ENCODE assay signal across 8 mouse cellular contexts in genomic region chr7:127243361-127243867, GRCm38 (mm10). TPM values are rescaled to one million over a fixed set of nuclear protein-coding genes. Genes with fewer than 3 reads are reported as not detected.
DNase-seq lines count a peak whose midpoint lies in the region; ATAC-seq and TF ChIP-seq lines count a peak whose summit lies in the region.

No protein-coding gene starts in this region.

- H3K4me3 ChIP-seq in heart, adult 2 months: no peak overlapping the region
- H3K4me3 ChIP-seq in CH12.LX (replicated peaks in 1 of 3; ENCODE audit: low read depth in 2 of 3, low read length in 2 of 3, poor library complexity in 1 of 3) (peak overlapping the region; percentile 17 to 82 (median 52)), macrophage (ENCODE audit: inconsistent target) (peak overlapping the region; percentile 20; the same call in 1 of the 2 replicates)
- peak overlapping the region; percentile 85 for H3K4me3 ChIP-seq in forebrain, embryonic 15.5 days

- no peak for DNase-seq in heart, adult 2 months
- no peak for DNase-seq in heart, postnatal 25 days (ENCODE audit: low spot score)
- DNase-seq in CH12.LX (ENCODE audit: extremely low read depth): no peak
- DNase-seq in gastrocnemius, postnatal 4 days (ENCODE audit: low spot score in 2 of 2): no peak
- no peak for DNase-seq in kidney, adult 9 months
- DNase-seq in right cerebral cortex, postnatal 25 days: no peak

- TF ChIP-seq RAD21 in CH12.LX (IDR thresholded peaks at IDR 0.05; ENCODE audit: low read depth, low read length): no peak

- H3K27me3 ChIP-seq in heart, adult 2 months (ENCODE audit: control insufficient read depth, insufficient read depth, low read length): no peaks in the 10 kb centered on the region
- no peaks in the 10 kb centered on the region for H3K27me3 ChIP-seq in CH12.LX (replicated peaks)
- H3K27me3 ChIP-seq in forebrain, embryonic 15.5 days: no peaks in the 10 kb centered on the region

- peaks cover 3% of the 10 kb centered on the region for H3K9me3 ChIP-seq in CH12.LX (replicated peaks; ENCODE audit: low read length)
- no peaks in the 10 kb centered on the region for H3K9me3 ChIP-seq in forebrain, embryonic 15.5 days

- H3K4me2 ChIP-seq in CH12.LX (ENCODE audit: insufficient read depth, low read depth, poor library complexity, severe bottlenecking): peak overlapping the region; percentile 64; the same call in 1 of the 2 replicates
- H3K4me2 ChIP-seq in forebrain, embryonic 15.5 days (replicated peaks): peak overlapping the region; percentile 81

- H3K4me1 ChIP-seq in heart, adult 2 months (ENCODE audit: control insufficient read depth, insufficient read depth, low read length): peaks cover 8% of the 10 kb centered on the region
- H3K4me1 ChIP-seq in CH12.LX (ENCODE audit: control insufficient read depth in 1 of 2, insufficient read depth in 2 of 2): peaks cover 14 to 48% of the 10 kb centered on the region in 2 experiments
- peaks cover 29% of the 10 kb centered on the region for H3K4me1 ChIP-seq in forebrain, embryonic 15.5 days

- H3K27ac ChIP-seq in heart, adult 2 months: peak overlapping the region; percentile 97
- H3K27ac ChIP-seq in CH12.LX (ENCODE audit: insufficient read depth, low read depth) (peak overlapping the region; percentile 88), macrophage (no peak overlapping the region)
- H3K27ac ChIP-seq in forebrain, embryonic 15.5 days (replicated peaks): peak overlapping the region; percentile 91

- dilution Hi-C loops in CH12.LX (cut with MboI; ENCODE audit: extremely low pct_ligation_motif_present, extremely low pct_unique_long_range_greater_than_20kb, low sequenced_read_pairs): no loop called here

- no peaks in the 10 kb centered on the region; the same call in 1 of the 2 replicates for H3K36me3 ChIP-seq in heart, adult 2 months (ENCODE audit: control insufficient read depth, insufficient read depth, low read length)
- peaks cover 15 to 33% of the 10 kb centered on the region in 2 experiments for H3K36me3 ChIP-seq in CH12.LX (replicated peaks in 1 of 2; ENCODE audit: control insufficient read depth in 1 of 2, insufficient read depth in 1 of 2, low read length in 1 of 2)
- H3K36me3 ChIP-seq in forebrain, embryonic 15.5 days: peaks cover 17% of the 10 kb centered on the region
- H3K36me3 ChIP-seq in macrophage (ENCODE audit: inconsistent target): no peaks in the 10 kb centered on the region

- no peak for TF ChIP-seq CTCF in heart, adult 2 months (IDR thresholded peaks at IDR 0.05)
- TF ChIP-seq CTCF in CH12.LX (conservative IDR thresholded peaks at IDR 0.05 in 1 of 2, IDR thresholded peaks at IDR 0.05 in 1 of 2; ENCODE audit: low read depth in 2 of 2, low read length in 2 of 2): peak in 1 of 2 experiments; percentile 20; a peak in 1 of 4 replicates

- ATAC-seq in forebrain, embryonic 15.5 days (replicated peaks): no peak

- H3K9ac ChIP-seq in heart, adult 2 months (ENCODE audit: low read depth, low read length): peak overlapping the region; percentile 91
- H3K9ac ChIP-seq in CH12.LX (ENCODE audit: insufficient read depth, low read depth): peak overlapping the region; percentile 73; the same call in 1 of the 2 replicates
- peak overlapping the region; percentile 95 for H3K9ac ChIP-seq in forebrain, embryonic 15.5 days (replicated peaks)

- WGBS in heart, adult 2 months: 56% methylated on average over 2 of the region's 2 CpGs
- 36% methylated on average over 2 of the region's 2 CpGs for WGBS in forebrain, embryonic 15.5 days
- 70% methylated on average over 2 of the region's 2 CpGs for WGBS in macrophage (ENCODE audit: missing documents)

- intact Hi-C loops in heart, adult 2 months (cut with DNase I): no loop called here
- intact Hi-C loops in heart, postnatal 25 days (cut with DNase I): no loop called here

- H3K79me2 ChIP-seq in heart, adult 2 months (replicated peaks; ENCODE audit: control insufficient read depth, insufficient read depth, low read length): 0 out of 2 replicates have a peak, but pooled peaks cover 1% of the 10 kb centered on the region
- peaks cover 4% of the 10 kb centered on the region for H3K79me2 ChIP-seq in CH12.LX (replicated peaks; ENCODE audit: control insufficient read depth, extremely low read depth, insufficient read depth, poor library complexity, severe bottlenecking)
- H3K79me2 ChIP-seq in macrophage (ENCODE audit: inconsistent target): peaks cover 7% of the 10 kb centered on the region; the same call in 1 of the 2 replicates

- no peak for TF ChIP-seq POLR2A in heart, adult 2 months (IDR thresholded peaks at IDR 0.05; ENCODE audit: insufficient read depth, low read depth, low read length)
- no peak for TF ChIP-seq POLR2A in CH12.LX (IDR thresholded peaks at IDR 0.05; ENCODE audit: low read depth, low read length)

- in situ Hi-C loops in CH12.LX (cut with MboI; ENCODE audit: low pct_ligation_motif_present, low pct_unique_long_range_greater_than_20kb, low sequenced_read_pairs): no loop called here

- no peak for TF ChIP-seq EP300 in heart, adult 2 months (IDR thresholded peaks at IDR 0.05; ENCODE audit: insufficient read depth, low read depth, low read length)
- no peak for TF ChIP-seq EP300 in CH12.LX (IDR thresholded peaks at IDR 0.05; ENCODE audit: low read length)

RNA-seq across cellular contexts. Expression of gene Zfp771, which starts 0.7 kb away (rescaled TPM):
- total RNA-seq in heart, adult 2 months (2021): 10 to 100 TPM; 14.7 to 21.0 TPM
- 16.9 and 30.0 TPM in 2 replicates for polyA plus RNA-seq in heart, adult 2 months (2012; rRNA removed)
- 10 to 100 TPM; 17.1 to 20.9 TPM for total RNA-seq in heart, postnatal 25 days (2021)
- 26.5 and 29.8 TPM in 2 replicates for total RNA-seq in CH12.LX (2012; rRNA removed)
- total RNA-seq in CH12.LX (2014; rRNA removed): 23.9 and 27.0 TPM in 2 replicates
- polyA plus RNA-seq in CH12.LX (2012; ENCODE audit: insufficient read length, low read depth): 34.7 and 35.5 TPM in 2 replicates
- 65.2 and 65.9 TPM in 2 replicates for polyA plus RNA-seq in forebrain, embryonic 15.5 days (2015; fragmentation: Nextera tagmentation; extraction: Ambion mirVana)
- 10 to 100 TPM in 24 of 26 experiments, 1 to 10 TPM in 2; 4.1 to 36.9 (median 18.8) TPM for total RNA-seq in macrophage (2018; cell fraction: chromatin; rRNA removed)
- 1 to 10 TPM; 3.9 to 9.6 (median 6.6) TPM for total RNA-seq in macrophage (2018; cell fraction: cytosol; rRNA removed)
- 10 to 100 TPM in 18 of 26 experiments, 1 to 10 TPM in 8; 6.5 to 27.8 (median 13.3) TPM for total RNA-seq in macrophage (2018; cell fraction: nucleus; rRNA removed)
- 2.3 to 8.3 TPM (median 8.1 TPM) in 3 replicates for polyA plus RNA-seq in macrophage (2018)
- 10 to 100 TPM; 23.7 to 29.6 TPM for total RNA-seq in gastrocnemius, postnatal 4 days (2021)

RNA-seq across cellular contexts. Expression of gene Sept1, which starts 10.5 kb away (rescaled TPM):
- 1 to 10 TPM; 2.5 to 4.7 TPM for total RNA-seq in heart, adult 2 months (2021)
- polyA plus RNA-seq in heart, adult 2 months (2012; rRNA removed): 6.2 and 13.0 TPM in 2 replicates
- 1 to 10 TPM; 3.2 to 6.7 TPM for total RNA-seq in heart, postnatal 25 days (2021)
- total RNA-seq in CH12.LX (2012; rRNA removed) (73.8 and 92.3 TPM in 2 replicates), CH12.LX (2014; rRNA removed) (42.1 and 42.7 TPM in 2 replicates)
- polyA plus RNA-seq in CH12.LX (2012; ENCODE audit: insufficient read length, low read depth) (147 and 171 TPM in 2 replicates), macrophage (2018) (0.75 to 2.4 TPM (median 1.9 TPM) in 3 replicates)
- polyA plus RNA-seq in forebrain, embryonic 15.5 days (2015; fragmentation: Nextera tagmentation; extraction: Ambion mirVana): 21.8 and 27.8 TPM in 2 replicates
- total RNA-seq in macrophage (2018; cell fraction: chromatin; rRNA removed): 1 to 10 TPM in 16 of 26 experiments, not detected in 10; 1.4 to 7.7 (median 3.5) TPM
- total RNA-seq in macrophage (2018; cell fraction: cytosol; rRNA removed): 1 to 10 TPM in 3 of 26 experiments, under 1 TPM in 20, not detected in 3; 0.18 to 1.8 (median 0.47) TPM
- 10 to 100 TPM in 5 of 26 experiments, 1 to 10 TPM in 19, under 1 TPM in 2; 0.89 to 12.9 (median 2.4) TPM for total RNA-seq in macrophage (2018; cell fraction: nucleus; rRNA removed)
- total RNA-seq in gastrocnemius, postnatal 4 days (2021): 1 to 10 TPM; 7.4 to 7.6 TPM

RNA-seq across cellular contexts. Expression of gene Zfp553, which starts 10.6 kb away (rescaled TPM):
- 1 to 10 TPM; 6.0 to 6.3 TPM for total RNA-seq in heart, adult 2 months (2021)
- 5.0 and 6.5 TPM in 2 replicates for polyA plus RNA-seq in heart, adult 2 months (2012; rRNA removed)
- 1 to 10 TPM; 6.0 to 7.1 TPM for total RNA-seq in heart, postnatal 25 days (2021)
- total RNA-seq in CH12.LX (2012; rRNA removed): 17.4 and 18.8 TPM in 2 replicates
- total RNA-seq in CH12.LX (2014; rRNA removed): 8.6 and 9.8 TPM in 2 replicates
- 15.0 and 15.2 TPM in 2 replicates for polyA plus RNA-seq in CH12.LX (2012; ENCODE audit: insufficient read length, low read depth)
- 70.7 and 71.5 TPM in 2 replicates for polyA plus RNA-seq in forebrain, embryonic 15.5 days (2015; fragmentation: Nextera tagmentation; extraction: Ambion mirVana)
- 10 to 100 TPM in 5 of 26 experiments, 1 to 10 TPM in 16, under 1 TPM in 4, not detected in 1; 0.28 to 18.2 (median 5.4) TPM for total RNA-seq in macrophage (2018; cell fraction: chromatin; rRNA removed)
- 1 to 10 TPM; 1.0 to 7.9 (median 4.7) TPM for total RNA-seq in macrophage (2018; cell fraction: cytosol; rRNA removed)
- 10 to 100 TPM in 4 of 26 experiments, 1 to 10 TPM in 20, under 1 TPM in 2; 0.56 to 13.9 (median 3.3) TPM for total RNA-seq in macrophage (2018; cell fraction: nucleus; rRNA removed)
- polyA plus RNA-seq in macrophage (2018): 5.4 to 7.1 TPM (median 5.6 TPM) in 3 replicates
- 1 to 10 TPM; 9.0 to 9.8 TPM for total RNA-seq in gastrocnemius, postnatal 4 days (2021)

RNA-seq across cellular contexts. Expression of gene Dctpp1, which starts 17.1 kb away (rescaled TPM):
- total RNA-seq in heart, adult 2 months (2021): 10 to 100 TPM; 38.7 to 44.6 TPM
- polyA plus RNA-seq in heart, adult 2 months (2012; rRNA removed): 42.0 and 46.6 TPM in 2 replicates
- total RNA-seq in heart, postnatal 25 days (2021): 10 to 100 TPM; 46.7 to 47.5 TPM
- 296 and 352 TPM in 2 replicates for total RNA-seq in CH12.LX (2012; rRNA removed)
- 197 and 221 TPM in 2 replicates for total RNA-seq in CH12.LX (2014; rRNA removed)
- polyA plus RNA-seq in CH12.LX (2012; ENCODE audit: insufficient read length, low read depth): 197 and 210 TPM in 2 replicates
- polyA plus RNA-seq in forebrain, embryonic 15.5 days (2015; fragmentation: Nextera tagmentation; extraction: Ambion mirVana): 159 and 166 TPM in 2 replicates
- 1 to 10 TPM in 5 of 26 experiments, not detected in 21; 1.4 to 4.0 (median 1.5) TPM for total RNA-seq in macrophage (2018; cell fraction: chromatin; rRNA removed)
- 10 to 100 TPM; 15.8 to 36.1 (median 24.0) TPM for total RNA-seq in macrophage (2018; cell fraction: cytosol; rRNA removed)
- total RNA-seq in macrophage (2018; cell fraction: nucleus; rRNA removed): 1 to 10 TPM; 1.1 to 9.8 (median 3.8) TPM
- 15.9 to 45.9 TPM (median 27.1 TPM) in 3 replicates for polyA plus RNA-seq in macrophage (2018)
- 10 to 100 TPM; 35.6 to 48.5 TPM for total RNA-seq in gastrocnemius, postnatal 4 days (2021)

RNA-seq across cellular contexts. Expression of gene Sephs2, which starts 30.4 kb away (rescaled TPM):
- 10 to 100 TPM; 27.2 to 32.9 TPM for total RNA-seq in heart, adult 2 months (2021)
- polyA plus RNA-seq in heart, adult 2 months (2012; rRNA removed): 14.8 and 22.5 TPM in 2 replicates
- total RNA-seq in heart, postnatal 25 days (2021): 10 to 100 TPM; 27.8 to 30.0 TPM
- total RNA-seq in CH12.LX (2012; rRNA removed) (209 and 215 TPM in 2 replicates), CH12.LX (2014; rRNA removed) (203 and 223 TPM in 2 replicates)
- polyA plus RNA-seq in CH12.LX (2012; ENCODE audit: insufficient read length, low read depth) (158 and 159 TPM in 2 replicates), macrophage (2018) (19.7 to 40.4 TPM (median 38.9 TPM) in 3 replicates)
- 48.7 and 49.5 TPM in 2 replicates for polyA plus RNA-seq in forebrain, embryonic 15.5 days (2015; fragmentation: Nextera tagmentation; extraction: Ambion mirVana)
- 10 to 100 TPM in 15 of 26 experiments, 1 to 10 TPM in 11; 1.8 to 76.5 (median 14.2) TPM for total RNA-seq in macrophage (2018; cell fraction: chromatin; rRNA removed)
- 100 to 1,000 TPM in 1 of 26 experiments, 10 to 100 TPM in 25; 13.6 to 109 (median 45.9) TPM for total RNA-seq in macrophage (2018; cell fraction: cytosol; rRNA removed)
- total RNA-seq in macrophage (2018; cell fraction: nucleus; rRNA removed): 100 to 1,000 TPM in 1 of 26 experiments, 10 to 100 TPM in 22, 1 to 10 TPM in 3; 5.1 to 115 (median 32.6) TPM
- 10 to 100 TPM; 22.1 to 23.7 TPM for total RNA-seq in gastrocnemius, postnatal 4 days (2021)

Comparison
In these comparisons a context has a peak if more than half of its experiments do, and no peak if none do; other contexts are left out.
1. RNA of gene Sept1, which starts 10.5 kb away (total RNA-seq): 42.1 to 92.3 TPM in CH12.LX; 7.4 to 7.6 TPM in gastrocnemius, postnatal 4 days, 3.2 to 6.7 TPM in heart, postnatal 25 days and 2.5 to 4.7 TPM in heart, adult 2 months; every median in the first group is over 4 times any median in the second.
2. Peak in every context shown above with its lines, with median percentiles within 50 percentile points of each other: H3K9ac ChIP-seq.